Mouse (Mus musculus): ENCODE measurements around the gene Olfr6. TPM values are rescaled to one million over a fixed set of nuclear protein-coding genes. Genes with fewer than 3 reads are reported as not detected.
A peak's percentile ranks its signal among the peaks of the same experiment; 100 is the strongest.
"Not testable (repeated sequence)": the region's sequence is repeated elsewhere in the genome, so short reads cannot be mapped to it uniquely, and the experiment has no call there.

Gene Olfr6
- polyA plus RNA-seq (2015; fragmentation: Nextera tagmentation; extraction: Ambion mirVana): not detected in 2 replicates

- no peak for TF ChIP-seq CTCF (IDR thresholded peaks at IDR 0.05; ENCODE audit: low read depth)
- Histone ChIP-seq H3K27me3 (ENCODE audit: insufficient read depth, low read length) (no peaks in the 10 kb centered on the region), H3K9me3 (replicated peaks; ENCODE audit: low read length) (no peaks in the 10 kb centered on the region), H3K9ac (ENCODE audit: low read depth, low read length) (no peak within 1 kb of the TSS), H3K4me1 (replicated peaks; ENCODE audit: insufficient read depth, low read length) (no peaks in the 10 kb centered on the region), H3K4me3 (replicated peaks; ENCODE audit: low read depth, low read length) (no peak within 1 kb of the TSS), H3K4me2 (ENCODE audit: low read length) (no peak within 1 kb of the TSS), H3K27ac (no peak within 1 kb of the TSS), H3K36me3 (ENCODE audit: insufficient read depth, low read length) (no peaks in the 10 kb centered on the region)
- DNase-seq (ENCODE audit: low spot score) (no peak), ATAC-seq (replicated peaks; ENCODE audit: low FRiP score, low read depth) (no peak)
- 87% methylated on average over 1 of the region's 1 CpGs for WGBS
These were observed at the start of gene Olfr6 for GRCm38 (mm10) chr7:106963837-106964236. Gene Olfr6 (minus strand): TSS chr7:106963937.

- no peaks in the 10 kb centered on the region for H3K4me1 ChIP-seq (replicated peaks; ENCODE audit: insufficient read depth, low read length)
- H3K27ac ChIP-seq: no peak within 1 kb of the TSS
- no peak within 1 kb of the TSS for H3K4me3 ChIP-seq (replicated peaks; ENCODE audit: low read depth, low read length)
- ATAC-seq (replicated peaks; ENCODE audit: low FRiP score, low read depth) (no peak), DNase-seq (ENCODE audit: low spot score) (no peak)
- H3K9ac ChIP-seq (ENCODE audit: low read depth, low read length): no peak within 1 kb of the TSS
- no peak within 1 kb of the TSS for H3K4me2 ChIP-seq (ENCODE audit: low read length)
- WGBS: 38% methylated on average over 1 of the region's 1 CpGs
- no peaks in the 10 kb centered on the region for H3K9me3 ChIP-seq (replicated peaks; ENCODE audit: low read length)
- H3K36me3 ChIP-seq (ENCODE audit: insufficient read depth, low read length): no peaks in the 10 kb centered on the region
- TF ChIP-seq CTCF (IDR thresholded peaks at IDR 0.05; ENCODE audit: low read depth): no peak
- H3K27me3 ChIP-seq (ENCODE audit: insufficient read depth, low read length): no peaks in the 10 kb centered on the region
These were observed 42.2 kb upstream of the Olfr6 start, which contains the start of gene Olfr2 for GRCm38 (mm10) chr7:107005972-107006371. Gene Olfr2 (minus strand): TSS chr7:107006072.

GRCm38 (mm10) chr7:107004169-107004568 is 40.4 kb upstream of the Olfr6 start:
- Histone ChIP-seq H3K4me2 (ENCODE audit: low read length) (no peak overlapping the region), H3K36me3 (ENCODE audit: insufficient read depth, low read length) (no peaks in the 10 kb centered on the region), H3K27me3 (ENCODE audit: insufficient read depth, low read length) (no peaks in the 10 kb centered on the region), H3K4me1 (replicated peaks; ENCODE audit: insufficient read depth, low read length) (no peaks in the 10 kb centered on the region), H3K9me3 (replicated peaks; ENCODE audit: low read length) (no peaks in the 10 kb centered on the region), H3K9ac (ENCODE audit: low read depth, low read length) (no peak overlapping the region), H3K4me3 (replicated peaks; ENCODE audit: low read depth, low read length) (no peak overlapping the region), H3K27ac (no peak overlapping the region)
- DNase-seq (ENCODE audit: low spot score) (no peak), ATAC-seq (replicated peaks; ENCODE audit: low FRiP score, low read depth) (no peak)
- 55% methylated on average over 3 of the region's 3 CpGs for WGBS
- no peak for TF ChIP-seq CTCF (IDR thresholded peaks at IDR 0.05; ENCODE audit: low read depth)

DNA sequence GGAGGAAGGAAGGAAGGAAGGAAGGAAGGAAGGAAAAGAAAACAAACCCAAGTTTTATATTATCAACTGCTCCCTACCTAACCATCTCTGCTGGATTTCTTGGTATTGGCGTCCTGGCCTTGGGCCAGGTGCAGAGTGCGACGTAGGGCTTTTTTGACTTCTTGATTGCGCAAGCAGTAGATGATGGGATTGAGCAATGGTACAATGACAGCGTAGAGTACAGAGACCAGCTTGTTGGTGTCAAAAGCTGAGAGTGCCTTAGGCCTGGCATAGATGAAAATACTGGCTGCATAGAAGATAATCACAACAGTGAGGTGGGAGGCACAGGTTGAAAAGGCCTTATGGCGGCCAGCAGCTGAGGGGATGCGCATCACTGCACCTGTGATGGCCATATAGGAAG is 37.1 kb upstream of the Olfr6 start:
- no peak overlapping the region for H3K4me3 ChIP-seq (replicated peaks; ENCODE audit: low read depth, low read length)
- no peak for ATAC-seq (replicated peaks; ENCODE audit: low FRiP score, low read depth)
- no peak overlapping the region for H3K4me2 ChIP-seq (ENCODE audit: low read length)
- WGBS: 83% methylated on average over 7 of the region's 7 CpGs
- H3K27me3 ChIP-seq (ENCODE audit: insufficient read depth, low read length): no peaks in the 10 kb centered on the region
- H3K9ac ChIP-seq (ENCODE audit: low read depth, low read length): no peak overlapping the region
- no peak for DNase-seq (ENCODE audit: low spot score)
- H3K4me1 ChIP-seq (replicated peaks; ENCODE audit: insufficient read depth, low read length): no peaks in the 10 kb centered on the region
- no peak for TF ChIP-seq CTCF (IDR thresholded peaks at IDR 0.05; ENCODE audit: low read depth)
- no peak overlapping the region for H3K27ac ChIP-seq
- H3K9me3 ChIP-seq (replicated peaks; ENCODE audit: low read length): no peaks in the 10 kb centered on the region
- H3K36me3 ChIP-seq (ENCODE audit: insufficient read depth, low read length): no peaks in the 10 kb centered on the region

DNA sequence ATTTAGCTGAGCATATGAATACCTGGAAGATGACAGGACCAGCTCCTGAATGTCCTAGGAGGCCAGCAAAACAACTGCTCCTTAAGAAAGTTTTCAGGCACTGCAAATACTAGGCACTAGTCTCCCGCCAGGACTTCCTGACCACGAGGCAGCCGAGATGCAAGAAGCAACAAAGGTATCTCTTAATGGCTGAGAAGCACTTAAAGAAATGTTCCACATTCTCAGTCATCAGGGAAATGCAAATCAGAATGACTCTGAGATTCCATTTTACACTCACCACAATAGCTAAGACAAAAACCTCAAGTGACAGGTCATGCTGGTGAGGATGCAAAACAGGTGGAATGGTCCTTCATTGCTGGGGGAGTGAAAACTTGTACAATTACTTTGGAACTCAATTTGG is 21.5 kb upstream of the Olfr6 start:
- Histone ChIP-seq H3K36me3 (ENCODE audit: insufficient read depth, low read length) (no peaks in the 10 kb centered on the region), H3K9ac (ENCODE audit: low read depth, low read length) (no peak overlapping the region), H3K4me1 (replicated peaks; ENCODE audit: insufficient read depth, low read length) (no peaks in the 10 kb centered on the region), H3K9me3 (replicated peaks; ENCODE audit: low read length) (no peaks in the 10 kb centered on the region), H3K4me3 (replicated peaks; ENCODE audit: low read depth, low read length) (no peak overlapping the region), H3K4me2 (ENCODE audit: low read length) (no peak overlapping the region), H3K27ac (no peak overlapping the region), H3K27me3 (ENCODE audit: insufficient read depth, low read length) (no peaks in the 10 kb centered on the region)
- no peak for TF ChIP-seq CTCF (IDR thresholded peaks at IDR 0.05; ENCODE audit: low read depth)
- ATAC-seq (replicated peaks; ENCODE audit: low FRiP score, low read depth): no peak
- no peak for DNase-seq (ENCODE audit: low spot score)
- 91% methylated on average over 3 of the region's 3 CpGs for WGBS

DNA sequence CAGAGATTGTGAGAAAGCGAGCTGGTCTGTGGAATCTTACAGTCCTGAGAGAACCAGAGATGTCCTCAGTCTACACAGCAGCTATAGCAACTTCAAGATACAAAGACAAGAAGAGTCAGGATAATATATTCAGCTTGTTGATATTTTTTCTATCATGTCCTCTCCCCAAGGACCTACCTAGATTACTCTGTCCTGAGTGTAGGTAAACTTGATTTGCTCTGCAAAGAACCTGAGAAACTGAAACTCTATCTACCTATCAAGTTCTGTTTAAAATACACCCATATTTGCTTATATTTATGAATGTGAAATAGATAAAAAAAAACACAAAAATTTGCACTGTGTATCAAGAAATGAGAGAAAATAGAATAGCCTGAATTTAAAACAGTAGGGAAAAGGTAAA is 11.6 kb upstream of the Olfr6 start, which contains the start of gene Olfr711:
TSS of gene Olfr711 (minus strand) at position 101 of the 400 bp plus-strand sequence.
- Histone ChIP-seq H3K27me3 (ENCODE audit: insufficient read depth, low read length) (no peaks in the 10 kb centered on the region), H3K9ac (ENCODE audit: low read depth, low read length) (no peak within 1 kb of the TSS), H3K27ac (no peak within 1 kb of the TSS), H3K36me3 (ENCODE audit: insufficient read depth, low read length) (no peaks in the 10 kb centered on the region), H3K4me1 (replicated peaks; ENCODE audit: insufficient read depth, low read length) (no peaks in the 10 kb centered on the region), H3K4me3 (replicated peaks; ENCODE audit: low read depth, low read length) (no peak within 1 kb of the TSS), H3K9me3 (replicated peaks; ENCODE audit: low read length) (no peaks in the 10 kb centered on the region), H3K4me2 (ENCODE audit: low read length) (no peak within 1 kb of the TSS)
- WGBS: 71% methylated on average over 1 of the region's 1 CpGs
- TF ChIP-seq CTCF (IDR thresholded peaks at IDR 0.05; ENCODE audit: low read depth): no peak
- ATAC-seq (replicated peaks; ENCODE audit: low FRiP score, low read depth) (no peak), DNase-seq (ENCODE audit: low spot score) (no peak)

- H3K9me3 ChIP-seq (replicated peaks; ENCODE audit: low read length); H3K4me2 ChIP-seq (ENCODE audit: low read length); H3K36me3 ChIP-seq (ENCODE audit: insufficient read depth, low read length); H3K27ac ChIP-seq; H3K4me1 ChIP-seq (replicated peaks; ENCODE audit: insufficient read depth, low read length); H3K27me3 ChIP-seq (ENCODE audit: insufficient read depth, low read length); H3K9ac ChIP-seq (ENCODE audit: low read depth, low read length); ATAC-seq (replicated peaks; ENCODE audit: low FRiP score, low read depth); H3K4me3 ChIP-seq (replicated peaks; ENCODE audit: low read depth, low read length): not testable (repeated sequence)
- peak; percentile 10 for DNase-seq (ENCODE audit: low spot score)
- TF ChIP-seq CTCF (IDR thresholded peaks at IDR 0.05; ENCODE audit: low read depth): peak; percentile 56
These were observed 3.8 kb upstream of the Olfr6 start for GRCm38 (mm10) chr7:106967503-106967902.

Data from kidney, postnatal 0 days (tissue).